Mouse (Mus musculus) hindbrain, postnatal 0 days (tissue): ENCODE measurements around the gene Tmc8. TPM values are rescaled to one million over a fixed set of nuclear protein-coding genes. Genes with fewer than 3 reads are reported as not detected.

Experiments
- ATAC-seq: fragments of 200-750 bp; cut with Nextera tagmentation; 2 replicates; pipeline ENCODE4 v1.8.0; 2017; ENCODE audit warnings: mild to moderate bottlenecking, moderate TSS enrichment, moderate library complexity
- DNase-seq: peaks from one replicate; pipeline ENCODE4 v3.0.0-alpha.2; 2015; ENCODE audit warnings: low spot score
- H3K27ac ChIP-seq: fragments of 300-500 bp; sonication (generic); 2 replicates; pipeline ENCODE4 v1.5.1; 2014; ENCODE audit warnings: mild to moderate bottlenecking
- H3K27me3 ChIP-seq: fragments of 300-500 bp; sonication (generic); 2 replicates; pipeline ENCODE4 v1.6.1; 2014; ENCODE audit warnings: low read length, mixed read lengths; ENCODE audit not compliant: insufficient read depth
- H3K36me3 ChIP-seq: fragments of 300-500 bp; sonication (generic); 2 replicates; pipeline ENCODE4 v1.6.1; 2014; ENCODE audit warnings: low read length, mixed read lengths; ENCODE audit not compliant: insufficient read depth
- H3K4me1 ChIP-seq: fragments of 300-500 bp; sonication (generic); 2 replicates; pipeline ENCODE4 v1.6.1; 2014; ENCODE audit warnings: antibody characterized with exemption, low read length, mixed read lengths; ENCODE audit not compliant: insufficient read depth
- H3K4me2 ChIP-seq: fragments of 300-500 bp; sonication (generic); 2 replicates; pipeline ENCODE4 v1.6.1; 2014; ENCODE audit warnings: low read depth, mild to moderate bottlenecking, low read length, moderate library complexity, mixed read lengths
- H3K4me3 ChIP-seq: fragments of 300-500 bp; sonication (generic); 2 replicates; pipeline ENCODE4 v1.5.1; 2014; ENCODE audit warnings: low read length
- H3K9ac ChIP-seq: fragments of 300-500 bp; sonication (generic); replicated peaks from 2 replicates; pipeline ENCODE4 v1.6.1; 2014; ENCODE audit warnings: mild to moderate bottlenecking, low read length, moderate library complexity, mixed read lengths
- H3K9me3 ChIP-seq: fragments of 300-500 bp; sonication (generic); 2 replicates; pipeline ENCODE4 v1.6.1; 2016; ENCODE audit warnings: low read length, mixed read lengths
- CTCF ChIP-seq: IDR thresholded peaks from 2 replicates; pipeline ENCODE4 v1.5.1; 2016; ENCODE audit warnings: antibody characterized with exemption, control low read depth, low read depth
- WGBS: fragments of 180-500 bp; shearing (Covaris S2); extraction: QIAGEN DNeasy Blood & Tissue Kit; methylation state at CpG from one replicate; pipeline ENCODE4 v1.1.7; 2014; 5-methylcytosine and 5-hydroxymethylcytosine counted together
- polyA plus RNA-seq: library from polyadenylated mRNA; unstranded; fragments of >200 nt; fragmentation: Nextera tagmentation; extraction: Ambion mirVana; gene quantifications from 2 replicates; pipeline ENCODE4 v1.2.1, GENCODE M21; 2015
- total RNA-seq: library from RNA; depleted of rRNA; stranded (reverse); fragments of >200 nt; gene quantifications from 2 replicates; pipeline ENCODE4 v1.2.3, GENCODE M21; 2014; rRNA removed

The Tmc8 gene
- 0.73 and 0.75 TPM in 2 replicates for total RNA-seq
- 0.44 and 0.86 TPM in 2 replicates for polyA plus RNA-seq

DNA sequence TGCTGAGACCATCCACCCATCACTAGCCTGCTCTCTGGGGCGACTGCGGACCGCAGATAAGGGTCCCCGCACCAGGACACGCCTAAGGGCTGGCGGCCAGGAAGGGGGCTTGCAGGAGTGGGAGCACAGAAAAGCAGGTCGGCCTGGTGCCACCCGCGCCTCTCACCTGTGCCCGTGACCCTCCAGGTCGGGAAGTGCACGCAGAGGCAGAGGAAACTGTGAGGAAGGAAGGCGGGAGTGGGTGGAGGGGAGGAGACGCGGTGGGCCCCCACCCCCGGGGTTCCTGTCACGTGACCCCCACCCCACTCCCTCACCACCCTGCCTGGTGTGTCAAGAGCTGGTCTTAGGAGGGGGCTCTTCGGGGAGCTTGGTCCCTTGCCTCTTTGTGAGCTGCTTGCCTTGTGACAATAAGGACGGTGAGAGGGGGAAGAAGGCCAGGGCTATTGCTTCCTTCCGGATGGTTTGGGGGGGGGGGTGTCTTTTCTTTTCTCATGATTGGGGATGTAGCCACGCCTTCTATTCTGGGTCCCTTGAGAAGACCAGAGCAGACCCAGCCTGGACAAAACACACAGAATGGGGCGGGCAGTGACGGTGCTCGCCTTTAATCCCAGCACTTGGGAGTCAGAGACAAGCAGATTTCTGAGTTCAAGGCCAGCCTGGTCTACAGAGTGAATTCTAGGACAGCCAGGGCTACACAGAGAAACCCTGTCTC is at the start of gene Tmc8, which contains the start of gene Tmc6:
Gene Tmc8, plus strand, starts transcription at position 84 of the 712 bp plus-strand sequence.
Gene Tmc6, minus strand, starts transcription at position 206 of the 712 bp plus-strand sequence.
- ATAC-seq (no peak), DNase-seq (no peak)
- Histone ChIP-seq H3K36me3 (no peaks in the 10 kb centered on the region), H3K4me1 (peaks cover 18% of the 10 kb centered on the region), H3K27ac (peak within 1 kb of the TSS; percentile 17; the same call in 1 of the 2 replicates), H3K4me3 (peak within 1 kb of the TSS; percentile 19), H3K9me3 (no peaks in the 10 kb centered on the region), H3K27me3 (peaks cover 4% of the 10 kb centered on the region; the same call in 1 of the 2 replicates), H3K9ac (peak within 1 kb of the TSS; percentile 28; the same call in 1 of the 2 replicates), H3K4me2 (peak within 1 kb of the TSS; percentile 53)
- no peak for TF ChIP-seq CTCF
- 55% methylated on average over 24 of the region's 24 CpGs for WGBS

DNA sequence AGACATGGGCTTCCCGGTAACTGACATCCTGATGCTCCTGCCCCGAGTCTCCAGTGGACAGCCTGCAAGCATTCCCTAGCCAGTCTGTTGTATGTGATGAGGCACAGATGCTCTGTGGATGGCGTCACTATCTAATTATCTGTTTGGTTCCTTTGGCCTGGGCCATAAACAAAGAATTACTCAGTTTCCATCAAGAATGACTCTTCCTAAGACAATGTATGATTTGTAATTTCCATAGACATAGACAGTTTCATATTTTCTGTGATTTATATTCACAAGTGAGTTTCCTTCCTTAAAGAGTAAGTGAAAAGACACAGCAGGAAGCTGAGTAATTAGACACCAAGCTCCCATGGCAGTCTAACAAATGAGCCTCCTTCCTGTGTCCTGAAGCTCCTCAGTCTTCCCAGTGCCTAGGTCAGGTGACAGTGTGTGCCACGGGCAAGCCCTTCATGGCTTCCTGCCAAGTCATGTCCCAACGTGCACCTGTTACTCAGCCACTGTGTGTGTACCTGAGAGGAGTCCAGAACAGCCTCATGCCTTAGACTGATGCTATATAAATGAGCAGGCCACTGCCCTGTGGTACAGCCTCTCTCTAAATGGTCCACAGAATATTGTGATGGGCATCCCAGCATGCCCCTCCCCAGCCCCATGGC is 45.7 kb upstream of the Tmc8 start:
- 59% methylated on average over 5 of the region's 5 CpGs for WGBS
- ATAC-seq = 0 out of 2 replicates have a peak, but pooled peaks have one; percentile 35
- Histone ChIP-seq H3K4me1 (no peaks in the 10 kb centered on the region), H3K9me3 (no peaks in the 10 kb centered on the region), H3K9ac (no peak overlapping the region), H3K36me3 (peaks cover 42% of the 10 kb centered on the region), H3K27ac (no peak overlapping the region), H3K4me3 (no peak overlapping the region), H3K27me3 (no peaks in the 10 kb centered on the region), H3K4me2 (no peak overlapping the region)
- no peak for TF ChIP-seq CTCF
- DNase-seq = no peak

DNA sequence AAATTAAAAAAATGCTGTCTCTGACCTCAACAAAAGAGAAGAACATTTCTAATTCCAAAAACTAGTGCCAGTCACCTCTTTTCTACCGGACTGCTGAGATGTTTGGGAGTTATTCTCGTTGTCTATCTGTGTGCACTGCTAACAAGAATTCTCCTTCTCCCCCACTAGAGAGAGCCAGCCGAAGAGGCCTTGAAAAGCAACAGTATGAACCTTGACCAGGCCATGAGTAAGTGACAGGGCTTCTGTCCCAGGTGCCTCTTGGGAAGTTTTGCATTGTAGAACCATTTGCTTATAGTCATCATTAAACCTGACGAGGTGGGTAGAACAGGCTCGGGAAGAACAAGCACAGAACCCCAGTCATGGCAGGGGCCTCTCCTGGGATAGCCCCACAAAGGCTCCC is 43.8 kb upstream of the Tmc8 start:
- ATAC-seq (no peak), DNase-seq (no peak)
- Histone ChIP-seq H3K4me1 (no peaks in the 10 kb centered on the region), H3K9me3 (no peaks in the 10 kb centered on the region), H3K9ac (no peak overlapping the region), H3K4me2 (no peak overlapping the region), H3K27me3 (no peaks in the 10 kb centered on the region), H3K4me3 (no peak overlapping the region), H3K36me3 (peaks cover 59% of the 10 kb centered on the region), H3K27ac (no peak overlapping the region)
- WGBS = 87% methylated on average over 5 of the region's 5 CpGs
- TF ChIP-seq CTCF = no peak

DNA sequence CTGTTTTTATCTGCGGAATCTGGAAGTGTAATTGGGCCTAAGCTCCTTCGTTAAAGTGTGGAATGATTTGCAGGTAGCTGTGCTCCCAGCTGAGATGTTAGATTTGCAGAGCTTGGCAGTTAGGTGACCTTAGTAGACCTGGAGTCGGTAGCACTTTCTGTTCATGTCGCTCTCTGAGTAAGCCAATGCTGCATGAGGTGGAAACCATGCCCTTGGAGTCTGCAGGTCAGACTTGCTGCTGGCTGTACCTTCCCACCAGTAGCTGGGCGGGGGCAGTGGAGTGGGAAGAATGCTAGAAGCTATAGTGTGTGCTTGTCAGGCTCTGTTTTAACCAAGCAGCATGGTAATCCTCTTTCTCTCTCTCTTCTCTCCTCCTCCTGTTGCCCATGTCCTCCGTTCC is 40.7 kb upstream of the Tmc8 start:
- H3K27me3 ChIP-seq = no peaks in the 10 kb centered on the region
- H3K9ac ChIP-seq = no peak overlapping the region
- H3K4me1 ChIP-seq = no peaks in the 10 kb centered on the region
- H3K4me2 ChIP-seq = no peak overlapping the region
- H3K27ac ChIP-seq = no peak overlapping the region
- no peak overlapping the region for H3K4me3 ChIP-seq
- H3K36me3 ChIP-seq = peaks cover 76% of the 10 kb centered on the region
- DNase-seq (no peak), ATAC-seq (no peak)
- no peak for TF ChIP-seq CTCF
- H3K9me3 ChIP-seq = no peaks in the 10 kb centered on the region
- WGBS = 89% methylated on average over 6 of the region's 6 CpGs

DNA sequence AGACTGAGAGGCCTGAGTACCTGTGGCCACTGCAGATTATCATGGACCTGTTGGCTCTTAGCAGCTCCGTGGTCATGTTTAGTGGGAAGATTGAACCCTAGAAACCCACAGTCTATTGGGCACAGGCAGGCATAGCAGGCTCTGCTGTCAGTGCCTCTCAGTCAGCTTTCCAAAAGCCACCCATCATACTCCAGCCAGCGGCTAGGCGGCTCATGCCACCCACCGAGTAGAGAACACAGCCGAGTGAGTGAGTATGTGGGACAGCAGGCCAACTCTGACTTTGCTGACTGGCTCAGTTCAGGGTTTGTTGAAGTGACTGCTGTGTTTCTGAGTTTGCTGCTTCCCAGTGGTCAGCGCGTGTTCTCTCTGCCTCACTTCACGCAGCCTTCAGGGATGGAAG is 39.6 kb upstream of the Tmc8 start:
- Histone ChIP-seq H3K4me2 (no peak overlapping the region), H3K4me3 (no peak overlapping the region), H3K27ac (no peak overlapping the region), H3K36me3 (peaks cover 82% of the 10 kb centered on the region), H3K9ac (no peak overlapping the region), H3K9me3 (no peaks in the 10 kb centered on the region), H3K27me3 (no peaks in the 10 kb centered on the region), H3K4me1 (no peaks in the 10 kb centered on the region)
- ATAC-seq (no peak), DNase-seq (no peak)
- WGBS = 86% methylated on average over 8 of the region's 8 CpGs
- TF ChIP-seq CTCF = no peak

DNA sequence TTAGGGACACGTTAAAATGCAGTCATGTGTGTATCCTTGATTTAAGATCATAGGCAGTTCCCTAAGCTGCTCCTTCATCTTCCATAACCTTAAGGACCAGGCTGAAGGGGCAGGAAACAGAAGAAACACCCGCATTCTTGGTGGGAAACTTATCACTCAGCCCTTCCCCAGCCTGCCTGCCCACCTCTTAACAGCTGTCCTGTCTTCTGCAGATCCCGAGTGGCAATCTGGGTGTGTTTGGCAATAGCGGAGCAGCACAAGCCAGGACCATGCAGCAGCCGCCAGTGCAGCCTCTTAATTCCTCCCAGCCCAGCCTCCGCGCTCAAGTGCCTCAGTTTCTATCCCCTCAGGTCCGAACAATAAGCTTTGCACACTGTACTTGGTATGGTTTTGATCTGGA is 39.2 kb upstream of the Tmc8 start:
- Histone ChIP-seq H3K9ac (no peak overlapping the region), H3K27ac (no peak overlapping the region), H3K27me3 (no peaks in the 10 kb centered on the region), H3K4me2 (no peak overlapping the region), H3K4me3 (no peak overlapping the region), H3K9me3 (no peaks in the 10 kb centered on the region), H3K36me3 (peaks cover 83% of the 10 kb centered on the region), H3K4me1 (no peaks in the 10 kb centered on the region)
- no peak for TF ChIP-seq CTCF
- WGBS = 85% methylated on average over 8 of the region's 8 CpGs
- ATAC-seq (no peak), DNase-seq (no peak)
